Mouse (Mus musculus): ENCODE results near the gene H3f3b. TPM values are rescaled to one million over a fixed set of nuclear protein-coding genes. Genes with fewer than 3 reads are reported as not detected.

The H3f3b gene
- polyA plus RNA-seq, 1 experiment from 2014 or later: 2,300 TPM

GRCm38 (mm10) chr11:116004840-116005700 is 22.7 kb downstream of the H3f3b start:
- ATAC-seq (ENCODE audit: insufficient number of reproducible peaks, low FRiP score, low TSS enrichment, low read depth): peak; percentile 40; the same call in 1 of the 2 replicates
- peak; percentile 89 for DNase-seq (ENCODE audit: low spot score)
- H3K9me3 ChIP-seq (ENCODE audit: control insufficient read depth, low read length): no peaks in the 10 kb centered on the region
- H3K4me1 ChIP-seq (ENCODE audit: control insufficient read depth, insufficient read depth, low read length): peaks cover 14% of the 10 kb centered on the region; the same call in 1 of the 2 replicates
- peak overlapping the region; percentile 21 for H3K4me3 ChIP-seq (ENCODE audit: low read depth, low read length)
- H3K27ac ChIP-seq (replicated peaks; ENCODE audit: low read depth, low read length): peak overlapping the region; percentile 10; the same call in 1 of the 2 replicates
- peaks cover 1% of the 10 kb centered on the region; the same call in 1 of the 2 replicates for H3K36me3 ChIP-seq (ENCODE audit: control insufficient read depth, insufficient read depth, low read length)
- WGBS: 5% methylated on average over 54 of the region's 54 CpGs
- H3K27me3 ChIP-seq (ENCODE audit: control insufficient read depth, insufficient read depth, low read length): no peaks in the 10 kb centered on the region
- H3K9ac ChIP-seq (ENCODE audit: low read length): peak overlapping the region; percentile 35
- H3K4me2 ChIP-seq (ENCODE audit: low read depth, severe bottlenecking): peak overlapping the region; percentile 65

GRCm38 (mm10) chr11:116004186-116004823 is 23.5 kb downstream of the H3f3b start:
- peaks cover 14% of the 10 kb centered on the region; the same call in 1 of the 2 replicates for H3K4me1 ChIP-seq (ENCODE audit: control insufficient read depth, insufficient read depth, low read length)
- peak overlapping the region; percentile 35 for H3K9ac ChIP-seq (ENCODE audit: low read length)
- peak overlapping the region; percentile 21 for H3K4me3 ChIP-seq (ENCODE audit: low read depth, low read length)
- ATAC-seq (ENCODE audit: insufficient number of reproducible peaks, low FRiP score, low TSS enrichment, low read depth): no peak
- WGBS: 46% methylated on average over 8 of the region's 8 CpGs
- DNase-seq (ENCODE audit: low spot score): no peak
- H3K36me3 ChIP-seq (ENCODE audit: control insufficient read depth, insufficient read depth, low read length): no peaks in the 10 kb centered on the region; the same call in 1 of the 2 replicates
- H3K27me3 ChIP-seq (ENCODE audit: control insufficient read depth, insufficient read depth, low read length): peaks cover 4% of the 10 kb centered on the region; the same call in 1 of the 2 replicates
- H3K9me3 ChIP-seq (ENCODE audit: control insufficient read depth, low read length): no peaks in the 10 kb centered on the region
- no peak overlapping the region; the same call in 1 of the 2 replicates for H3K27ac ChIP-seq (replicated peaks; ENCODE audit: low read depth, low read length)
- peak overlapping the region; percentile 65 for H3K4me2 ChIP-seq (ENCODE audit: low read depth, severe bottlenecking)

GRCm38 (mm10) chr11:116002894-116003293 is 24.9 kb downstream of the H3f3b start:
- Histone ChIP-seq H3K9me3 (ENCODE audit: control insufficient read depth, low read length) (no peaks in the 10 kb centered on the region), H3K27ac (replicated peaks; ENCODE audit: low read depth, low read length) (no peak overlapping the region), H3K4me3 (ENCODE audit: low read depth, low read length) (no peak overlapping the region), H3K9ac (ENCODE audit: low read length) (no peak overlapping the region), H3K27me3 (ENCODE audit: control insufficient read depth, insufficient read depth, low read length) (peaks cover 4% of the 10 kb centered on the region; the same call in 1 of the 2 replicates), H3K4me1 (ENCODE audit: control insufficient read depth, insufficient read depth, low read length) (peaks cover 12% of the 10 kb centered on the region; the same call in 1 of the 2 replicates), H3K4me2 (ENCODE audit: low read depth, severe bottlenecking) (no peak overlapping the region), H3K36me3 (ENCODE audit: control insufficient read depth, insufficient read depth, low read length) (no peaks in the 10 kb centered on the region; the same call in 1 of the 2 replicates)
- 79% methylated on average over 3 of the region's 3 CpGs for WGBS
- ATAC-seq (ENCODE audit: insufficient number of reproducible peaks, low FRiP score, low TSS enrichment, low read depth) (no peak), DNase-seq (ENCODE audit: low spot score) (no peak)

- no peak overlapping the region for H3K4me2 ChIP-seq (ENCODE audit: low read depth, severe bottlenecking)
- H3K4me3 ChIP-seq (ENCODE audit: low read depth, low read length): no peak overlapping the region
- H3K27ac ChIP-seq (replicated peaks; ENCODE audit: low read depth, low read length): no peak overlapping the region
- 67% methylated on average over 6 of the region's 6 CpGs for WGBS
- DNase-seq (ENCODE audit: low spot score): no peak
- H3K9ac ChIP-seq (ENCODE audit: low read length): no peak overlapping the region
- no peaks in the 10 kb centered on the region for H3K9me3 ChIP-seq (ENCODE audit: control insufficient read depth, low read length)
- no peaks in the 10 kb centered on the region for H3K36me3 ChIP-seq (ENCODE audit: control insufficient read depth, insufficient read depth, low read length)
- H3K27me3 ChIP-seq (ENCODE audit: control insufficient read depth, insufficient read depth, low read length): peaks cover 4% of the 10 kb centered on the region; the same call in 1 of the 2 replicates
- ATAC-seq (ENCODE audit: insufficient number of reproducible peaks, low FRiP score, low TSS enrichment, low read depth): no peak
- peaks cover 12% of the 10 kb centered on the region; the same call in 1 of the 2 replicates for H3K4me1 ChIP-seq (ENCODE audit: control insufficient read depth, insufficient read depth, low read length)
Observed at GRCm38 (mm10) chr11:116001725-116002124, 26.0 kb downstream of the H3f3b start.

- no peak overlapping the region for H3K27ac ChIP-seq (replicated peaks; ENCODE audit: low read depth, low read length)
- whole genome bisulfite sequencing: 60% methylated on average over 10 of the region's 10 CpGs
- H3K9ac ChIP-seq (ENCODE audit: low read length): no peak overlapping the region
- H3K4me2 ChIP-seq (ENCODE audit: low read depth, severe bottlenecking): no peak overlapping the region
- peaks cover 9% of the 10 kb centered on the region; the same call in 1 of the 2 replicates for H3K4me1 ChIP-seq (ENCODE audit: control insufficient read depth, insufficient read depth, low read length)
- H3K9me3 ChIP-seq (ENCODE audit: control insufficient read depth, low read length): no peaks in the 10 kb centered on the region
- H3K4me3 ChIP-seq (ENCODE audit: low read depth, low read length): no peak overlapping the region
- no peak for DNase-seq (ENCODE audit: low spot score)
- ATAC-seq (ENCODE audit: insufficient number of reproducible peaks, low FRiP score, low TSS enrichment, low read depth): no peak
- peaks cover 4% of the 10 kb centered on the region; the same call in 1 of the 2 replicates for H3K27me3 ChIP-seq (ENCODE audit: control insufficient read depth, insufficient read depth, low read length)
- H3K36me3 ChIP-seq (ENCODE audit: control insufficient read depth, insufficient read depth, low read length): no peaks in the 10 kb centered on the region
Observed at GRCm38 (mm10) chr11:116000607-116001006, 27.2 kb downstream of the H3f3b start.

GRCm38 (mm10) chr11:115999538-116000143 is 28.1 kb downstream of the H3f3b start:
- DNase-seq (ENCODE audit: low spot score) (peak; percentile 78), ATAC-seq (ENCODE audit: insufficient number of reproducible peaks, low FRiP score, low TSS enrichment, low read depth) (no peak)
- Histone ChIP-seq H3K9me3 (ENCODE audit: control insufficient read depth, low read length) (no peaks in the 10 kb centered on the region), H3K9ac (ENCODE audit: low read length) (no peak overlapping the region), H3K4me1 (ENCODE audit: control insufficient read depth, insufficient read depth, low read length) (peaks cover 4% of the 10 kb centered on the region; the same call in 1 of the 2 replicates), H3K27me3 (ENCODE audit: control insufficient read depth, insufficient read depth, low read length) (peaks cover 4% of the 10 kb centered on the region; the same call in 1 of the 2 replicates), H3K27ac (replicated peaks; ENCODE audit: low read depth, low read length) (no peak overlapping the region), H3K4me2 (ENCODE audit: low read depth, severe bottlenecking) (no peak overlapping the region), H3K4me3 (ENCODE audit: low read depth, low read length) (no peak overlapping the region), H3K36me3 (ENCODE audit: control insufficient read depth, insufficient read depth, low read length) (no peaks in the 10 kb centered on the region)
- 16% methylated on average over 14 of the region's 14 CpGs for WGBS

GRCm38 (mm10) chr11:115999027-115999426 is 28.7 kb downstream of the H3f3b start:
- DNase-seq (ENCODE audit: low spot score) (no peak), ATAC-seq (ENCODE audit: insufficient number of reproducible peaks, low FRiP score, low TSS enrichment, low read depth) (no peak)
- H3K4me2 ChIP-seq (ENCODE audit: low read depth, severe bottlenecking): no peak overlapping the region
- no peaks in the 10 kb centered on the region for H3K36me3 ChIP-seq (ENCODE audit: control insufficient read depth, insufficient read depth, low read length)
- H3K27ac ChIP-seq (replicated peaks; ENCODE audit: low read depth, low read length): no peak overlapping the region
- H3K9me3 ChIP-seq (ENCODE audit: control insufficient read depth, low read length): no peaks in the 10 kb centered on the region
- no peaks in the 10 kb centered on the region for H3K4me1 ChIP-seq (ENCODE audit: control insufficient read depth, insufficient read depth, low read length)
- H3K27me3 ChIP-seq (ENCODE audit: control insufficient read depth, insufficient read depth, low read length): peaks cover 4% of the 10 kb centered on the region; the same call in 1 of the 2 replicates
- H3K4me3 ChIP-seq (ENCODE audit: low read depth, low read length): no peak overlapping the region
- no peak overlapping the region for H3K9ac ChIP-seq (ENCODE audit: low read length)
- WGBS: 88% methylated on average over 7 of the region's 7 CpGs

- DNase-seq (ENCODE audit: low spot score): no peak
- Histone ChIP-seq H3K4me1 (ENCODE audit: control insufficient read depth, insufficient read depth, low read length) (no peaks in the 10 kb centered on the region), H3K4me3 (ENCODE audit: low read depth, low read length) (no peak overlapping the region), H3K9ac (ENCODE audit: low read length) (no peak overlapping the region), H3K9me3 (ENCODE audit: control insufficient read depth, low read length) (no peaks in the 10 kb centered on the region), H3K4me2 (ENCODE audit: low read depth, severe bottlenecking) (no peak overlapping the region), H3K36me3 (ENCODE audit: control insufficient read depth, insufficient read depth, low read length) (no peaks in the 10 kb centered on the region), H3K27ac (replicated peaks; ENCODE audit: low read depth, low read length) (no peak overlapping the region), H3K27me3 (ENCODE audit: control insufficient read depth, insufficient read depth, low read length) (peaks cover 4% of the 10 kb centered on the region; the same call in 1 of the 2 replicates)
- WGBS: 62% methylated on average over 5 of the region's 5 CpGs
- no peak for ATAC-seq (ENCODE audit: insufficient number of reproducible peaks, low FRiP score, low TSS enrichment, low read depth)
Observed at GRCm38 (mm10) chr11:115997662-115998061, 30.1 kb downstream of the H3f3b start.

All from limb, embryonic 11.5 days (tissue).